Mouse (Mus musculus): Measurements from ENCODE around the gene Gm37240.
"Not testable (repeated sequence)": the region's sequence is repeated elsewhere in the genome, so short reads cannot be mapped to it uniquely, and the experiment has no call there.

Gm37240 gene

GRCm38 (mm10) chr3:85572502-85572901 is 314.8 kb downstream of the Gm37240 start:
- H3K27me3 ChIP-seq (ENCODE audit: control insufficient read depth, insufficient read depth, low read length, poor library complexity, severe bottlenecking); H3K36me3 ChIP-seq (ENCODE audit: control insufficient read depth, insufficient read depth, low read length, poor library complexity, severe bottlenecking); DNase-seq (ENCODE audit: low read depth, low spot score): not testable (repeated sequence)

GRCm38 (mm10) chr3:85571276-85571675 is 316.0 kb downstream of the Gm37240 start:
- H3K27me3 ChIP-seq (ENCODE audit: control insufficient read depth, insufficient read depth, low read length, poor library complexity, severe bottlenecking) = no peaks in the 10 kb centered on the region
- no peaks in the 10 kb centered on the region for H3K36me3 ChIP-seq (ENCODE audit: control insufficient read depth, insufficient read depth, low read length, poor library complexity, severe bottlenecking)
- peak; percentile 58 for DNase-seq (ENCODE audit: low read depth, low spot score)

GRCm38 (mm10) chr3:85564603-85565002 is 322.7 kb downstream of the Gm37240 start:
- H3K36me3 ChIP-seq (ENCODE audit: control insufficient read depth, insufficient read depth, low read length, poor library complexity, severe bottlenecking) = no peaks in the 10 kb centered on the region
- H3K27me3 ChIP-seq (ENCODE audit: control insufficient read depth, insufficient read depth, low read length, poor library complexity, severe bottlenecking) = no peaks in the 10 kb centered on the region
- no peak for DNase-seq (ENCODE audit: low read depth, low spot score)

- Histone ChIP-seq H3K36me3 (ENCODE audit: control insufficient read depth, insufficient read depth, low read length, poor library complexity, severe bottlenecking) (no peaks in the 10 kb centered on the region), H3K27me3 (ENCODE audit: control insufficient read depth, insufficient read depth, low read length, poor library complexity, severe bottlenecking) (no peaks in the 10 kb centered on the region)
- DNase-seq (ENCODE audit: low read depth, low spot score) = no peak
These were observed 333.5 kb downstream of the Gm37240 start for GRCm38 (mm10) chr3:85553731-85554277.

- no peak for DNase-seq (ENCODE audit: low read depth, low spot score)
- Histone ChIP-seq H3K27me3 (ENCODE audit: control insufficient read depth, insufficient read depth, low read length, poor library complexity, severe bottlenecking) (no peaks in the 10 kb centered on the region), H3K36me3 (ENCODE audit: control insufficient read depth, insufficient read depth, low read length, poor library complexity, severe bottlenecking) (no peaks in the 10 kb centered on the region)
These were observed 336.0 kb downstream of the Gm37240 start for GRCm38 (mm10) chr3:85551352-85551751.

GRCm38 (mm10) chr3:85550312-85550711 is 337.0 kb downstream of the Gm37240 start:
- DNase-seq (ENCODE audit: low read depth, low spot score) = no peak
- H3K36me3 ChIP-seq (ENCODE audit: control insufficient read depth, insufficient read depth, low read length, poor library complexity, severe bottlenecking) = no peaks in the 10 kb centered on the region
- no peaks in the 10 kb centered on the region for H3K27me3 ChIP-seq (ENCODE audit: control insufficient read depth, insufficient read depth, low read length, poor library complexity, severe bottlenecking)

- H3K36me3 ChIP-seq (ENCODE audit: control insufficient read depth, insufficient read depth, low read length, poor library complexity, severe bottlenecking) = no peaks in the 10 kb centered on the region
- H3K27me3 ChIP-seq (ENCODE audit: control insufficient read depth, insufficient read depth, low read length, poor library complexity, severe bottlenecking) = no peaks in the 10 kb centered on the region
- DNase-seq (ENCODE audit: low read depth, low spot score) = peak; percentile 11
These were observed 343.7 kb downstream of the Gm37240 start for GRCm38 (mm10) chr3:85543652-85544051.

- no peaks in the 10 kb centered on the region for H3K36me3 ChIP-seq (ENCODE audit: control insufficient read depth, insufficient read depth, low read length, poor library complexity, severe bottlenecking)
- DNase-seq (ENCODE audit: low read depth, low spot score) = no peak
- no peaks in the 10 kb centered on the region for H3K27me3 ChIP-seq (ENCODE audit: control insufficient read depth, insufficient read depth, low read length, poor library complexity, severe bottlenecking)
These were observed 344.6 kb downstream of the Gm37240 start for GRCm38 (mm10) chr3:85542765-85543164.

GRCm38 (mm10) chr3:85535621-85536520 is 351.4 kb downstream of the Gm37240 start:
- no peak for DNase-seq (ENCODE audit: low read depth, low spot score)
- Histone ChIP-seq H3K27me3 (ENCODE audit: control insufficient read depth, insufficient read depth, low read length, poor library complexity, severe bottlenecking) (no peaks in the 10 kb centered on the region), H3K36me3 (ENCODE audit: control insufficient read depth, insufficient read depth, low read length, poor library complexity, severe bottlenecking) (no peaks in the 10 kb centered on the region)

GRCm38 (mm10) chr3:85535042-85535441 is 352.3 kb downstream of the Gm37240 start:
- no peak for DNase-seq (ENCODE audit: low read depth, low spot score)
- Histone ChIP-seq H3K36me3 (ENCODE audit: control insufficient read depth, insufficient read depth, low read length, poor library complexity, severe bottlenecking) (no peaks in the 10 kb centered on the region), H3K27me3 (ENCODE audit: control insufficient read depth, insufficient read depth, low read length, poor library complexity, severe bottlenecking) (no peaks in the 10 kb centered on the region)

GRCm38 (mm10) chr3:85532376-85532775 is 354.9 kb downstream of the Gm37240 start:
- H3K36me3 ChIP-seq (ENCODE audit: control insufficient read depth, insufficient read depth, low read length, poor library complexity, severe bottlenecking) = no peaks in the 10 kb centered on the region
- H3K27me3 ChIP-seq (ENCODE audit: control insufficient read depth, insufficient read depth, low read length, poor library complexity, severe bottlenecking) = no peaks in the 10 kb centered on the region
- no peak for DNase-seq (ENCODE audit: low read depth, low spot score)

GRCm38 (mm10) chr3:85530601-85531161 is 356.6 kb downstream of the Gm37240 start:
- Histone ChIP-seq H3K36me3 (ENCODE audit: control insufficient read depth, insufficient read depth, low read length, poor library complexity, severe bottlenecking) (no peaks in the 10 kb centered on the region), H3K27me3 (ENCODE audit: control insufficient read depth, insufficient read depth, low read length, poor library complexity, severe bottlenecking) (no peaks in the 10 kb centered on the region)
- no peak for DNase-seq (ENCODE audit: low read depth, low spot score)

- H3K27me3 ChIP-seq (ENCODE audit: control insufficient read depth, insufficient read depth, low read length, poor library complexity, severe bottlenecking) = no peaks in the 10 kb centered on the region
- H3K36me3 ChIP-seq (ENCODE audit: control insufficient read depth, insufficient read depth, low read length, poor library complexity, severe bottlenecking) = no peaks in the 10 kb centered on the region
- DNase-seq (ENCODE audit: low read depth, low spot score) = no peak
These were observed 365.9 kb downstream of the Gm37240 start for GRCm38 (mm10) chr3:85521311-85521907.

- DNase-seq (ENCODE audit: low read depth, low spot score) = no peak
- H3K27me3 ChIP-seq (ENCODE audit: control insufficient read depth, insufficient read depth, low read length, poor library complexity, severe bottlenecking) = no peaks in the 10 kb centered on the region
These were observed 368.6 kb downstream of the Gm37240 start for GRCm38 (mm10) chr3:85518668-85519067.

GRCm38 (mm10) chr3:85518072-85518471 is 369.2 kb downstream of the Gm37240 start:
- H3K27me3 ChIP-seq (ENCODE audit: control insufficient read depth, insufficient read depth, low read length, poor library complexity, severe bottlenecking) = no peaks in the 10 kb centered on the region
- no peak for DNase-seq (ENCODE audit: low read depth, low spot score)
- H3K36me3 ChIP-seq (ENCODE audit: control insufficient read depth, insufficient read depth, low read length, poor library complexity, severe bottlenecking) = no peaks in the 10 kb centered on the region

More at GRCm38 (mm10) chr3:85518668-85519067, 368.6 kb downstream of the Gm37240 start:
- no peaks in the 10 kb centered on the region for H3K36me3 ChIP-seq (ENCODE audit: control insufficient read depth, insufficient read depth, low read length, poor library complexity, severe bottlenecking)
